Mouse (Mus musculus): ENCODE data around the gene AU021092. TPM values are rescaled to one million over a fixed set of nuclear protein-coding genes. Genes with fewer than 3 reads are reported as not detected.

AU021092 gene
- polyA plus RNA-seq, 1 experiment from 2014 or later = 9.8 TPM

DNA sequence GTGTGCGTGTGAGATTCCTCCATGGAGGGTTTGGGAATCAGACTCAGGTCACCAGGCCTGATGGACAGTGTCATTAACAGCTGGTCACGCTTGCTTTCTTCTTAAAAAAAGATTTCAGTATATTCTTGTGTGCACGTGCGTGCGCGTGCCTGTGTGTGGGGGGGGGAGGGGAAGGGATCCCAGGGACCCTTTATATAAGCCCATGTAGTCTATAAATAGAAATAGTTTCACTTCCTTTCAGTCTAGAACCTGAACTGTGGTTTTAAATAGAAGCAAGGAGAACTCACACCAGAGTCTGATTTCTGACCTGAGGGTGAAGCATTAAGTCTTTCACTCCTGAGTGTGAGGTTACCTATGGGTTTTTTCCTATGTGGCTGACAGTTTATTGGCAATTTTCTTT lies 57.8 kb downstream of the AU021092 start:
- H3K4me2 ChIP-seq (replicated peaks; ENCODE audit: low read depth, low read length) = no peak overlapping the region
- no peaks in the 10 kb centered on the region for H3K27me3 ChIP-seq (ENCODE audit: insufficient read depth, low read length)
- no peak overlapping the region for H3K4me3 ChIP-seq (ENCODE audit: low read length)
- H3K27ac ChIP-seq (ENCODE audit: low read length) = no peak overlapping the region
- 56% methylated on average over 6 of the region's 6 CpGs for WGBS
- H3K36me3 ChIP-seq (ENCODE audit: insufficient read depth, low read length) = no peaks in the 10 kb centered on the region
- no peaks in the 10 kb centered on the region for H3K9me3 ChIP-seq (ENCODE audit: low read length)
- no peak overlapping the region for H3K9ac ChIP-seq (replicated peaks; ENCODE audit: low read length)
- H3K4me1 ChIP-seq (ENCODE audit: insufficient read depth, low read length) = no peaks in the 10 kb centered on the region
- ATAC-seq (ENCODE audit: low FRiP score, low TSS enrichment) = no peak

Small RNAs within 50 kb of the gene (microRNA-seq; reads per million reads assigned to microRNA genes)
- gene Gm23689 (not detected), gene Gm26095 (not detected), gene Mir6364 (not detected)

Other genes starting within 250 kb of the AU021092 start
- 0.06 TPM in 1 of 2 replicates, not detected in the other for gene Sept12, start 224.4 kb downstream of the AU021092 start, polyA plus RNA-seq (2015; fragmentation: Nextera tagmentation; extraction: Ambion mirVana)
- gene Smim22, start 215.0 kb downstream of the AU021092 start, polyA plus RNA-seq (2015; fragmentation: Nextera tagmentation; extraction: Ambion mirVana) = 12.5 and 15.0 TPM in 2 replicates
- gene Rogdi, start 208.7 kb downstream of the AU021092 start, polyA plus RNA-seq (2015; fragmentation: Nextera tagmentation; extraction: Ambion mirVana) = 117 and 123 TPM in 2 replicates
- gene Glyr1, start 172.4 kb downstream of the AU021092 start, polyA plus RNA-seq (2015; fragmentation: Nextera tagmentation; extraction: Ambion mirVana) = 172 and 176 TPM in 2 replicates
- 17.4 and 20.2 TPM in 2 replicates for gene Ubn1, start 172.2 kb downstream of the AU021092 start, polyA plus RNA-seq (2015; fragmentation: Nextera tagmentation; extraction: Ambion mirVana)
- 3.2 and 3.4 TPM in 2 replicates for gene Ppl, start 89.9 kb downstream of the AU021092 start, polyA plus RNA-seq (2015; fragmentation: Nextera tagmentation; extraction: Ambion mirVana)
- gene Sec14l5, start 75.2 kb downstream of the AU021092 start, polyA plus RNA-seq (2015; fragmentation: Nextera tagmentation; extraction: Ambion mirVana) = 0.06 and 0.09 TPM in 2 replicates
- gene Nagpa, start 18.3 kb downstream of the AU021092 start, polyA plus RNA-seq (2015; fragmentation: Nextera tagmentation; extraction: Ambion mirVana) = 21.9 and 25.3 TPM in 2 replicates
- gene Alg1, start 11.3 kb upstream of the AU021092 start, polyA plus RNA-seq (2015; fragmentation: Nextera tagmentation; extraction: Ambion mirVana) = 36.4 and 39.3 TPM in 2 replicates
- 36.3 and 39.6 TPM in 2 replicates for gene Eef2kmt, start 33.7 kb upstream of the AU021092 start, polyA plus RNA-seq (2015; fragmentation: Nextera tagmentation; extraction: Ambion mirVana)

Data from kidney, embryonic 16.5 days (tissue).